Mouse (Mus musculus) heart, postnatal 4 days (tissue): ENCODE measurements at regions not wholly inside any gene's neighbourhood (a gene's known extent, or its start where the extent isn't known, plus 50 kb on each side); places are given as distances from the start of the nearest gene placed in this dataset.

Source experiments
- DNase-seq: peaks from one replicate; pipeline ENCODE4 v3.0.0; 2021

DNA sequence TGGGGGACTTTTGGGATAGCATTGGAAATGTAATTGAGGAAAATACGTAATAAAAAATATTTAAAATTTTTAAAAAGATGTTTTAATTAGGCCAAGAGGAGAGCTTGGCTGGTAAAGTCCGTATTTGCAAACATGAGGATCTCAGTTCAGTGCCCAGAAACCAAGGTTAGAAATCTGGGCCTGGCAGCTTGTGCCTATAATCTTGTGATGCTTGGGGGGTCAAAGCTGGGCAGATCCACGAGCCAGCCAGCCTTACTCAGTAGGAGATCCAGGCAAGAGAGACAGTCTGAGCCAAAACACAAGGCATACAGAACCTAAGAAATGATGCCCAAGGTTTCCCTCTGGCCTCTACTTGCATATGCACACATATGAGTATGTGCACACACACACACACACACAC lies 54.1 kb upstream of the Cxadr start:
- no peak for DNase-seq

DNA sequence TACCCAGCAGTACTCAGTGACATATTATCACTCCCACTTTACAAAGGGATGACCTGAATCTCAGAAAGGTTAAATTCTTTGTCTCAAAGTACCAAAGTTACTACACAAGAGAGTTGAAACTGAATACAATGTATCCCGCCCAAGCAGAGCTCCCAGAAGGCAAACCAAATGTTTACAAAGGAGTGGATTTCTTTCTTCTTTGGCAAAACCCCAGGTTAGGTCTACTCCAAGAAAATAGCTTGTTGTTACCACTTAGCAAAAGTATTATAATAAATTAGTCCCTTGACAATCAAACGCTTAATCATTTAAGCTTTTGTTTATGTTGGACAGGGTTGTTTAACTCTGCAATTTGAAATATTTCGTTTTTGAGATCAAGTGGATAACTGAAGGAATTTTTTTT lies 58.6 kb upstream of the Cxadr start:
- no peak for DNase-seq

GRCm38 (mm10) chr16:78240152-78240551 lies 61.1 kb upstream of the Cxadr start:
- DNase-seq, result no peak

DNA sequence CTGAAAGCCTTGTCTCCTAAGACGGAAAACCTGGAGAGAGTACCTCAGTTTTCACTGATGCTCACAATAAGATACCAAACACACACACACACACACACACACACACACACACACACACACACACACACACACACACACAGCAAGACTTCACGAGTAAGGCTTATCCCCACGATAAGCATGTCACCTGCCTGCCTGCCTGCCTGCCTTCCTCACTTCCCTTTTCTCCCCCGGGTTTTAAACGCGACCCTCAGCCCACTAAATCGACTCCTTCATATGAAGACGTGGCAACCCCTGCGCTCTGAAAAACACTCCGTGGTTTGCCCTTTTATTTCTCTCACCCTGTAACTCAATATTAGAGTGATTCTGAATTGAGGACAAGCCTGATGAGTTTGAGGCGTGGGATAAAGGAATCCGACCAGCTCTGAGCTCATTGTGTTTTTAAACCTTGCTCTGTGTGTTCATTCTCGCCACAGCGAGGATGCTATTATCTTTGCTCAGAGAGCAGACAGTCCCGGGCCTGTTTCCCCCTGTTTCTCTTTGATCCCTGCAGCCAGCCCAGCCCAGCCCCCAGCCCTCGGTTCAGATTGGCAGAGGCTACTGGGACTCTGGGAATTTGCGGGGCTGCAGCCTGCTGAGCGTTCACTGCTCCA lies 63.1 kb upstream of the Cxadr start:
- peak; percentile 23 for DNase-seq

- no peak for DNase-seq
Measured at GRCm38 (mm10) chr16:78237641-78238051, 63.6 kb upstream of the Cxadr start.

GRCm38 (mm10) chr16:78236746-78237640 lies 64.3 kb upstream of the Cxadr start:
- peak; percentile 8 for DNase-seq

- no peak for DNase-seq
Measured at GRCm38 (mm10) chr16:78232205-78232604, 69.1 kb upstream of the Cxadr start.

- no peak for DNase-seq
Measured at GRCm38 (mm10) chr16:78229013-78229412, 72.3 kb upstream of the Cxadr start.

- DNase-seq, result no peak
Measured at GRCm38 (mm10) chr16:78222377-78222776, 78.9 kb upstream of the Cxadr start.

DNA sequence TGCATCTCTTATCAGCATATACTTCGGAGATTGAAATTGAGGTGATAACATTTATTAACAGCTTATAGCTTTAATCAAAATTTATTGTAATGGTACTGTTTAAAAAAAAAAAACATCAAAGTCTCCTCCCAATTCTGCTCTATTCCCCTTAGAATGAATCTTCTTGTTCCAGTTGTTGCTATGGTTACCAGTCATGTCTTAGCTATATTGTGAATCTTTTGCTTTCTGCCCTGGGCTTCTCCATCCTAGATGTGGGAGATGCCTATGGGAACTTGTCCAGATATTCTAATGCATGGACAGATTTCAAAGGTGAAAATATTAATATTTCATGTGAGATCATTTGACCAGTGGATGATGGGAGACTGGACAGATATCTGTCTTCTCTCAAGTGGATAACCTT lies 79.5 kb upstream of the Cxadr start:
- DNase-seq, result no peak

- DNase-seq, result peak; percentile 9
Measured at GRCm38 (mm10) chr16:78217633-78218032, 83.7 kb upstream of the Cxadr start.

GRCm38 (mm10) chr16:78216752-78217351 lies 84.4 kb upstream of the Cxadr start:
- no peak for DNase-seq

GRCm38 (mm10) chr16:78211687-78212086 lies 89.6 kb upstream of the Cxadr start:
- DNase-seq, result no peak

- DNase-seq, result no peak
Measured at GRCm38 (mm10) chr16:78208321-78208720, 93.0 kb upstream of the Cxadr start.

DNA sequence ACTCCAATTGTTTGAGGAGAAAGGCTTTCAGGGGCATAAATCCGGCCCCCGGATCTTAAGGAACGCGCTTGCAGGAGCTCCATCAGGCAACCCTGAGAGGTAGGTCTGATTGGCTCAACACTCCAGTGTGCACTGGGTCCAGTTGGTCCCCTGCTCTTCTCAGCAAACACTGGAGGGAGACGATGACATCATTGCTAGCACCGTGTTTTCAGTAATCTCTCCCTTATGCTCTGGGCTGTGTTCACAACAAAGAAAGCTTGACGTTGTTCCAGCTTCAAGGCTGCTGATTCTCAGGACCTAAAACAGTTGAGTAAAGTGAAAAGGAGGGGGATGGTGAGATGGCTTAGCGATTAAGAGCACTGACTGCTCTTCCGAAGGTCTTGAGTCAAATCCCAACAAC lies 97.0 kb upstream of the Cxadr start:
- DNase-seq, result no peak

GRCm38 (mm10) chr16:78200044-78200830 lies 101.1 kb upstream of the Cxadr start:
- no peak for DNase-seq

GRCm38 (mm10) chr16:78199252-78199651 lies 102.0 kb upstream of the Cxadr start:
- no peak for DNase-seq

DNA sequence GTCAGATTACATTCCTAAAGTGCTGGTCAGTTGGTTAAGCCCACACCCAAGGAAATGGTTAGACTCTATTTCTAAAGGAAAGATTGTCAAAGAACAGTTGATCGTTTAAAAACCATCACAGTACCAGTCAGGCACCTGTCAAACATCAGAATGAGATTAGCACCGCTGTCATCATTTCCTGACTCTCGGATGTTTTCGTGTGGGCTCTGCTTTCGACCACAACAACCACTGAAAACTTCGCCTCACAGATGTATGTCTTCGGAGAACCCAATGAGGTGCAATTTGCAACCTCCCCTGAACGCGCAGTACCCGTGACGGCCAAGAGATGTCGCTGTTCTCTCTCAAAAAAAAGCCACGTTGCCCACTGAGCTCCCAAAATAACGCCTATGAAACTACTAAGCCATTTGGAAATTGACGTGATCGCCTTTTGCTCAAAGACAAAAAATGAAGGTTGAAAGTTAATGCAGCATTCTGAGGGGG lies 102.6 kb upstream of the Cxadr start:
- DNase-seq, result peak; percentile 88

DNA sequence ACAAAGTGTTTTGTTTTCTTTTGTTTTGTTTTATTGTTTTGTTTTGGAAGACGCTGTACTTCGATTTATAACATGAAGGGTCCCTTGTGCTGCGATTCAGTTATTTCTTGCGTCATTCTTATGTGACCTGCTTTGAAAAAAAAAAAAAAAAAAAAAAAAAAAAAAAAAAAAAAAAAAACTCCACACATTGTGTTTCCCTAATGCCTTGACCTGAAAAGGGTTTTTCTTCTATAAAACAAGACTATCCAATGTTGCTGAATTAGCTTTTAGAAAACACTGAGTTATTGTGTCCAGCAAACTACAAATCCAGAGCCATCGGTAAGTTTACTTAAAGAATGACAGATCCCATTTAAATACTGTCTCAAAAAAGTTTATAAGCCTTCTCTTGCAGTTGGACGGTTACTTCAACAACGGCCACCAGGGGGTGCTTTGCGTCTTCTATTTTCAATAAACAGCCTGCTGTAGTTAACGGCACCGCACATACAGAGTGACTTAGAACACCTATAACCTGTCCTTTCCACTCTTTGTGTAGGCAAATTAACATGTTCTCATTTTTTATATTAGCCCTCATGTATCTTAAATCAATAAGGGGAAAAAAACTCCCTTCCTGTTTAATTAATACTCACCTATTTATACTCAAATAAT lies 103.9 kb upstream of the Cxadr start:
- DNase-seq, result peak; percentile 89

- DNase-seq, result no peak
Measured at GRCm38 (mm10) chr16:78170627-78171605, 130.4 kb upstream of the Cxadr start.

DNA sequence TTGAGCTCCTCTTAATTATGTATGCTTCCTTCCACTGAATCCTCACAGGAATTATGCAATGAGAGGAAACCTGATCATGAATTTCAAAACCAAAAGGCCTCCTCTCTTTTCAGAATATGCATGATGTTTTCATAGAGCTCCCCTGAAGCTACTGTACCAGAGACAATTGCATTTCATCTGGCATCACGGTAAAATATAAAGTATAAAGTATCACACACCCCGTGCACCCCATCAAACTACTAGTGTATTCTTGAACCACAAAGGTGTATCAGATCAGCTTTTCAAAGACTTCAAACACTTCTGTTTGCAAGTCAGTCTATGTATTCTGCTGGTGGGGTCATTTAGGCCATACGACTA lies 144.4 kb upstream of the Cxadr start:
- no peak for DNase-seq
